Mouse (Mus musculus) layer of hippocampus, adult 9-11 months (tissue): ENCODE data around the gene Llgl2.
"Not testable (repeated sequence)": the region's sequence is repeated elsewhere in the genome, so short reads cannot be mapped to it uniquely, and the experiment has no call there.

ENCODE experiments used
- DNase-seq: peaks from one replicate; pipeline ENCODE4 v3.0.0; 2022

Llgl2 gene

GRCm38 (mm10) chr11:115836656-115837395, 13.0 kb downstream of the Llgl2 start:
- no peak for DNase-seq

- no peak for DNase-seq
Observed at GRCm38 (mm10) chr11:115837606-115838345, 13.9 kb downstream of the Llgl2 start.

GRCm38 (mm10) chr11:115838895-115839311, 15.1 kb downstream of the Llgl2 start:
- DNase-seq = no peak

- DNase-seq = no peak
Observed at GRCm38 (mm10) chr11:115839732-115840131, 15.9 kb downstream of the Llgl2 start.

GRCm38 (mm10) chr11:115841044-115841443, 17.2 kb downstream of the Llgl2 start:
- no peak for DNase-seq

GRCm38 (mm10) chr11:115841961-115842550, 18.2 kb downstream of the Llgl2 start:
- no peak for DNase-seq

- DNase-seq = no peak
Observed at GRCm38 (mm10) chr11:115843141-115843890, 19.5 kb downstream of the Llgl2 start.

- DNase-seq = no peak
Observed at GRCm38 (mm10) chr11:115843891-115844239, 20.0 kb downstream of the Llgl2 start.

- DNase-seq = no peak
Observed at GRCm38 (mm10) chr11:115844240-115844639, 20.4 kb downstream of the Llgl2 start.

GRCm38 (mm10) chr11:115845819-115846218, 22.0 kb downstream of the Llgl2 start:
- no peak for DNase-seq

- no peak for DNase-seq
Observed at GRCm38 (mm10) chr11:115854674-115855073, 30.8 kb downstream of the Llgl2 start.

GRCm38 (mm10) chr11:115857146-115857545, 33.3 kb downstream of the Llgl2 start:
- DNase-seq = not testable (repeated sequence)

GRCm38 (mm10) chr11:115857936-115858335, 34.1 kb downstream of the Llgl2 start:
- DNase-seq = no peak

GRCm38 (mm10) chr11:115858354-115858753, 34.5 kb downstream of the Llgl2 start, which contains the start of gene Myo15b:
Gene Myo15b (plus strand): TSS chr11:115858406.
- no peak for DNase-seq

- peak; percentile 67 for DNase-seq
Observed at GRCm38 (mm10) chr11:115859143-115859945, 35.5 kb downstream of the Llgl2 start.

- no peak for DNase-seq
Observed at GRCm38 (mm10) chr11:115863895-115864294, 40.0 kb downstream of the Llgl2 start.

- DNase-seq = no peak
Observed at GRCm38 (mm10) chr11:115869393-115869792, 45.5 kb downstream of the Llgl2 start.

GRCm38 (mm10) chr11:115872437-115872836, 48.6 kb downstream of the Llgl2 start:
- no peak for DNase-seq

- no peak for DNase-seq
Observed at GRCm38 (mm10) chr11:115875935-115876334, 52.1 kb downstream of the Llgl2 start.

- no peak for DNase-seq
Observed at GRCm38 (mm10) chr11:115876438-115876837, 52.6 kb downstream of the Llgl2 start.

GRCm38 (mm10) chr11:115877174-115877755, 53.4 kb downstream of the Llgl2 start:
- DNase-seq = no peak

- no peak for DNase-seq
Observed at GRCm38 (mm10) chr11:115878071-115878470, 54.2 kb downstream of the Llgl2 start.
